ENCODE assay signal across 8 mouse cellular contexts in the genomic region with DNA sequence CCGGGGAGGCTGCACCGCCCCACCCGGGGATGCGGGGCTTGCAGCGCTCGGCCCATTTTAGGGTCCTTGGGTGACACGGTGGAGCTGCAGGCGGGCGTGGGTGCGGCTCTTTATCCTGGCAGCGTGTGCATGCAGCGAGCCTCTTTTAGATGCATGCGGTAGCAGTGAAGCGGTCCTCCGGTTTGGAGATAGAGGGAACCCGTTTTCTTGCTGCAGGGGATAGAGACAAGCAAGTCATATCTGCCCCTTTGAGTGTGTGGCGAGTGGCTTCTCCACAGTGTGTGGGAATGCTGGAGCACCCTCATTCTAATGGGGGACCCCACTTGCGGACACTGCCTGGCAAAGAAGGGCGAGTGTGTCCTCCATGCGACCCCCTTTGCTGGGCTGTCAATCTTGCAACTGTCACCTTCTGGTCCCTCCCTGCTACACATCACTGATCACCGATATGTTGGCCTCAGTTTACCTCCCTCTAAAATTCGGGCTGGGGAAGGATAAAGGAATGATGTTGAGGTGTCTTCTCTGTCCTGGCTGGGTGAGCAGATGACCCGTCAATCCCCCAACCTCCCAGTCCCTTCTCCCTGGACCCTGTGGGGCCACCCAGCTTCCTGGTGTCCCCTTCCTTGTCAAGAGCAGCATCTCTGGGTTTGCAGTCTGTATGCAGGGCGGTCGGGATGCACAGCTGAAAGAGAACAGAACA. TPM values are rescaled to one million over a fixed set of nuclear protein-coding genes. Genes with fewer than 3 reads are reported as not detected.
A peak's percentile ranks its signal among the peaks of the same experiment; 100 is the strongest.
DNase-seq lines count a peak whose midpoint lies in the region; ATAC-seq and TF ChIP-seq lines count a peak whose summit lies in the region.

No protein-coding gene starts in this region.

- H3K4me2 ChIP-seq in embryonic facial prominence, embryonic 12.5 days (replicated peaks), result peak overlapping the region; percentile 98
- H3K4me2 ChIP-seq in intestine, embryonic 14.5 days (ENCODE audit: low read length), result peak overlapping the region; percentile 99
- peak overlapping the region; percentile 86 for H3K4me2 ChIP-seq in neural tube, embryonic 12.5 days (replicated peaks)

- intact Hi-C loops in left cerebral cortex, adult 2 months (cut with DNase I), result no loop called here

- H3K27ac ChIP-seq in left cerebral cortex, adult 2 months, result peak overlapping the region; percentile 98
- H3K27ac ChIP-seq in embryonic facial prominence, embryonic 12.5 days, result peak overlapping the region; percentile 64
- peak overlapping the region; percentile 81 for H3K27ac ChIP-seq in intestine, embryonic 14.5 days (ENCODE audit: low read depth)
- H3K27ac ChIP-seq in neural tube, embryonic 12.5 days, result peak overlapping the region; percentile 72; the same call in 1 of the 2 replicates

- H3K4me3 ChIP-seq in left cerebral cortex, adult 2 months, result peak overlapping the region; percentile 96
- H3K4me3 ChIP-seq in embryonic facial prominence, embryonic 12.5 days, result peak overlapping the region; percentile 67
- peak overlapping the region; percentile 90 for H3K4me3 ChIP-seq in intestine, embryonic 14.5 days (ENCODE audit: low read depth, low read length)
- peak overlapping the region; percentile 80 for H3K4me3 ChIP-seq in neural tube, embryonic 12.5 days

- DNase-seq in left cerebral cortex, adult 2 months (ENCODE audit: extremely low spot score in 1 of 2, low spot score in 2 of 2), result no peak
- no peak for DNase-seq in left cerebral cortex, adult 11 months (ENCODE audit: low spot score)
- DNase-seq in intestine, embryonic 14.5 days (ENCODE audit: low spot score), result no peak
- no peak for DNase-seq in cerebellum, adult 18-20 months
- DNase-seq in c-Kit-positive CD71-positive TER-119-positive erythroid progenitor cells, embryonic 14.5 days (ENCODE audit: low spot score), result no peak
- no peak for DNase-seq in cerebellum, adult 8-10 months

- H3K9me3 ChIP-seq in embryonic facial prominence, embryonic 12.5 days, result no peaks in the 10 kb centered on the region
- no peaks in the 10 kb centered on the region for H3K9me3 ChIP-seq in intestine, embryonic 14.5 days (ENCODE audit: control insufficient read depth, low read length)
- no peaks in the 10 kb centered on the region for H3K9me3 ChIP-seq in neural tube, embryonic 12.5 days

- H3K36me3 ChIP-seq in embryonic facial prominence, embryonic 12.5 days, result no peaks in the 10 kb centered on the region
- H3K36me3 ChIP-seq in intestine, embryonic 14.5 days (ENCODE audit: control insufficient read depth, insufficient read depth, low read length), result no peaks in the 10 kb centered on the region
- peaks cover 4% of the 10 kb centered on the region; the same call in 1 of the 2 replicates for H3K36me3 ChIP-seq in neural tube, embryonic 12.5 days

- ATAC-seq in embryonic facial prominence, embryonic 12.5 days (ENCODE audit: insufficient number of reproducible peaks, insufficient read depth, low FRiP score, low TSS enrichment), result no peak; the same call in 1 of the 2 replicates
- no peak for ATAC-seq in intestine, embryonic 14.5 days (replicated peaks; ENCODE audit: low FRiP score, low TSS enrichment, low read depth)
- peak; percentile 4; the same call in 1 of the 2 replicates for ATAC-seq in neural tube, embryonic 12.5 days (ENCODE audit: low FRiP score, low read depth)

- no peak for TF ChIP-seq CTCF in left cerebral cortex, adult 2 months (IDR thresholded peaks at IDR 0.05)

- 3% methylated on average over 25 of the region's 25 CpGs for WGBS in embryonic facial prominence, embryonic 12.5 days
- 2% methylated on average over 25 of the region's 25 CpGs for WGBS in intestine, embryonic 14.5 days
- WGBS in neural tube, embryonic 12.5 days, result 4% methylated on average over 25 of the region's 25 CpGs

- peaks cover 23% of the 10 kb centered on the region for H3K27me3 ChIP-seq in embryonic facial prominence, embryonic 12.5 days
- H3K27me3 ChIP-seq in intestine, embryonic 14.5 days (replicated peaks; ENCODE audit: control insufficient read depth, insufficient read depth, low read length), result peaks cover 20% of the 10 kb centered on the region; the same call in 1 of the 2 replicates
- peaks cover 18% of the 10 kb centered on the region for H3K27me3 ChIP-seq in neural tube, embryonic 12.5 days (replicated peaks)

- peak overlapping the region; percentile 78 for H3K9ac ChIP-seq in embryonic facial prominence, embryonic 12.5 days
- peak overlapping the region; percentile 83 for H3K9ac ChIP-seq in intestine, embryonic 14.5 days (ENCODE audit: low read length)
- H3K9ac ChIP-seq in neural tube, embryonic 12.5 days, result peak overlapping the region; percentile 87

- peaks cover 32% of the 10 kb centered on the region for H3K4me1 ChIP-seq in embryonic facial prominence, embryonic 12.5 days
- H3K4me1 ChIP-seq in intestine, embryonic 14.5 days (replicated peaks; ENCODE audit: control insufficient read depth, insufficient read depth, low read length), result peaks cover 30% of the 10 kb centered on the region
- H3K4me1 ChIP-seq in neural tube, embryonic 12.5 days, result peaks cover 26% of the 10 kb centered on the region

RNA-seq across cellular contexts. Expression of gene Pip5k1c, which starts 0.7 kb away (rescaled TPM):
- total RNA-seq in left cerebral cortex, adult 2 months (2021), result 100 to 1,000 TPM; 431 TPM
- polyA plus RNA-seq in embryonic facial prominence, embryonic 12.5 days (2016; fragmentation: Nextera tagmentation; extraction: Ambion mirVana), result 70.1 and 75.3 TPM in 2 replicates
- polyA plus RNA-seq in intestine, embryonic 14.5 days (2014; fragmentation: Nextera tagmentation; extraction: Ambion mirVana), result 57.3 and 57.5 TPM in 2 replicates
- polyA plus RNA-seq in neural tube, embryonic 12.5 days (2016; fragmentation: Nextera tagmentation; extraction: Ambion mirVana), result 89.7 and 99.3 TPM in 2 replicates

RNA-seq across cellular contexts. Expression of gene Tjp3, which starts 2.1 kb away (rescaled TPM):
- under 1 TPM; 0.26 to 0.45 TPM for total RNA-seq in left cerebral cortex, adult 2 months (2021)
- polyA plus RNA-seq in embryonic facial prominence, embryonic 12.5 days (2016; fragmentation: Nextera tagmentation; extraction: Ambion mirVana), result 4.5 and 6.4 TPM in 2 replicates
- 35.1 and 44.4 TPM in 2 replicates for polyA plus RNA-seq in intestine, embryonic 14.5 days (2014; fragmentation: Nextera tagmentation; extraction: Ambion mirVana)
- 3.9 and 4.6 TPM in 2 replicates for polyA plus RNA-seq in neural tube, embryonic 12.5 days (2016; fragmentation: Nextera tagmentation; extraction: Ambion mirVana)

RNA-seq across cellular contexts. Expression of gene Apba3, which starts 26.7 kb away (rescaled TPM):
- total RNA-seq in left cerebral cortex, adult 2 months (2021), result 10 to 100 TPM; 35.8 to 38.6 TPM
- polyA plus RNA-seq in embryonic facial prominence, embryonic 12.5 days (2016; fragmentation: Nextera tagmentation; extraction: Ambion mirVana), result 53.9 and 55.4 TPM in 2 replicates
- polyA plus RNA-seq in intestine, embryonic 14.5 days (2014; fragmentation: Nextera tagmentation; extraction: Ambion mirVana), result 51.0 and 51.7 TPM in 2 replicates
- 35.9 and 36.4 TPM in 2 replicates for polyA plus RNA-seq in neural tube, embryonic 12.5 days (2016; fragmentation: Nextera tagmentation; extraction: Ambion mirVana)

RNA-seq across cellular contexts. Expression of gene Mrpl54, which starts 26.7 kb away (rescaled TPM):
- 10 to 100 TPM; 41.3 to 42.8 TPM for total RNA-seq in left cerebral cortex, adult 2 months (2021)
- 194 and 205 TPM in 2 replicates for polyA plus RNA-seq in embryonic facial prominence, embryonic 12.5 days (2016; fragmentation: Nextera tagmentation; extraction: Ambion mirVana)
- polyA plus RNA-seq in intestine, embryonic 14.5 days (2014; fragmentation: Nextera tagmentation; extraction: Ambion mirVana), result 253 and 260 TPM in 2 replicates
- 157 and 176 TPM in 2 replicates for polyA plus RNA-seq in neural tube, embryonic 12.5 days (2016; fragmentation: Nextera tagmentation; extraction: Ambion mirVana)

RNA-seq across cellular contexts. Expression of gene Cactin, which starts 27.4 kb away (rescaled TPM):
- total RNA-seq in left cerebral cortex, adult 2 months (2021), result 10 to 100 TPM; 31.3 to 31.8 TPM
- polyA plus RNA-seq in embryonic facial prominence, embryonic 12.5 days (2016; fragmentation: Nextera tagmentation; extraction: Ambion mirVana), result 61.0 and 62.2 TPM in 2 replicates
- polyA plus RNA-seq in intestine, embryonic 14.5 days (2014; fragmentation: Nextera tagmentation; extraction: Ambion mirVana), result 26.0 and 27.7 TPM in 2 replicates
- polyA plus RNA-seq in neural tube, embryonic 12.5 days (2016; fragmentation: Nextera tagmentation; extraction: Ambion mirVana), result 54.1 and 54.9 TPM in 2 replicates
